Mouse (Mus musculus) spleen, adult 2 months (tissue): ENCODE data around the gene Art4. TPM values are rescaled to one million over a fixed set of nuclear protein-coding genes. Genes with fewer than 3 reads are reported as not detected.

ENCODE experiments used
- DNase-seq, 2 experiments: peaks; one replicate each; pipeline versions ENCODE4 v3.0.0 to v3.0.0-alpha.2; 2012 to 2021; ENCODE audit warnings: low spot score in 2 of 2, low read depth in 1 of 2
- H3K27ac ChIP-seq: fragments of 200-500 bp; 2 replicates; pipeline ENCODE4 v1.5.1; 2012; ENCODE audit warnings: low read length, inconsistent platforms; ENCODE audit not compliant: insufficient read depth
- H3K27me3 ChIP-seq: fragments of 200-500 bp; 2 replicates; pipeline ENCODE4 v1.6.1; 2012; ENCODE audit warnings: mild to moderate bottlenecking, moderate library complexity, low read length, inconsistent platforms; ENCODE audit not compliant: control insufficient read depth, insufficient read depth
- H3K36me3 ChIP-seq: fragments of 200-500 bp; 2 replicates; pipeline ENCODE4 v1.6.1; 2012; ENCODE audit warnings: mild to moderate bottlenecking, low read length, inconsistent platforms; ENCODE audit not compliant: control insufficient read depth, insufficient read depth
- H3K4me1 ChIP-seq: fragments of 200-500 bp; 2 replicates; pipeline ENCODE4 v1.6.1; 2011; ENCODE audit warnings: inconsistent platforms; ENCODE audit not compliant: control insufficient read depth, insufficient read depth, insufficient read length
- H3K4me3 ChIP-seq: fragments of 200-500 bp; 2 replicates; pipeline ENCODE4 v1.5.1; 2011; ENCODE audit warnings: mild to moderate bottlenecking, inconsistent platforms; ENCODE audit not compliant: insufficient read depth, insufficient read length; ENCODE audit errors: extremely low read depth
- CTCF ChIP-seq: fragments of 200-500 bp; IDR thresholded peaks from 2 replicates; pipeline ENCODE4 v1.5.1; 2011; ENCODE audit warnings: mild to moderate bottlenecking, inconsistent platforms; ENCODE audit not compliant: insufficient read depth, insufficient read length, insufficient replicate concordance; ENCODE audit errors: extremely low read depth
- POLR2A ChIP-seq: fragments of 200-500 bp; IDR thresholded peaks from 2 replicates; pipeline ENCODE4 v1.6.1; 2011; ENCODE audit warnings: low read depth, low read length, inconsistent platforms
- WGBS: fragments of 180-500 bp; shearing (Covaris S2); methylation state at CpG from one replicate; pipeline ENCODE4 v1.1.7; 2018; 5-methylcytosine and 5-hydroxymethylcytosine counted together
- polyA plus RNA-seq: library from polyadenylated mRNA; depleted of rRNA; stranded (reverse); fragments of >200 nt; gene quantifications from 2 replicates; pipeline ENCODE4 v1.2.3, GENCODE M21; 2012

Gene Art4
- polyA plus RNA-seq, 1 experiment: 4.8 TPM

DNA sequence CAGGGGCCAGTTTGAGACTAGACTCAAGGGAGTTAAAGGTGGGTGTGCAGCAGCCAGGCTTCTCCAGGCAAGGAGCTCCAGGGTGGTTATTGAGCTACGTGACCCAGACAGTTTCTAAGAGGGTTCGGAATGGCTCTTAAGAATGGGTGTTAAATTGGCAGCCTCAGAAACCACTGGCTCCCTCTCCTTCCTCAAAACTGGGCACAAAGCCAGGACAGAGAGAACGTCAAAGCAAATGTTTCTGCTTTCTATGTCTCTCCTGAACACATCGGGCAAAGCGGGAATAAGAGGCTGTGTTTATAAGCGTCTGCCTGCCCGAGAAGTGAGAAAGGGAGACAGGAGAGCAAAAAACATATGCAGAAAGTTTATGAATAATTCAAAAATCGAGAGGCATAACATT is 17.1 kb upstream of the Art4 start:
- Histone ChIP-seq H3K27ac (no peak overlapping the region), H3K36me3 (no peaks in the 10 kb centered on the region), H3K27me3 (no peaks in the 10 kb centered on the region), H3K4me3 (no peak overlapping the region), H3K4me1 (no peaks in the 10 kb centered on the region)
- TF ChIP-seq POLR2A (no peak), CTCF (no peak)
- no peak for DNase-seq
- WGBS: 36% methylated on average over 8 of the region's 8 CpGs

DNA sequence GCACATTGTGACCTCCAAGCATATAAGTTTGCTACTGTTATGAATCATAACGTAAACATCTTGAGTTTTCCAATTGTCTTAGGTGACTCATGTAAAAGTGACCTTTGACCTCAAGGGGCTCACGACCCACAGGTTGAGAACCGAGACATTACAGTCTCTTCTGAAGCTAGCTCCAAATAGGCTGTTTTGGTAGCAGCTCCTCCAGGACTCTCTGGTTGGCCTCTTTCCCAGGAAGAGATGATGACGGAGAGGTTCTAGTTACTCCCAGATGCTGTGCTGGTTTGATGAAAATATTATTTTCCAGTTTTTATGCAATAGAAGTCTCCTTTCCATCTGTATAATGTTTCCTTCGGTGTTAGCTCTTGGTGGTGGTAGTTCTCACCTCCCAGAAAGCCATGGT is 11.4 kb upstream of the Art4 start:
- no peaks in the 10 kb centered on the region for H3K36me3 ChIP-seq
- no peaks in the 10 kb centered on the region for H3K4me1 ChIP-seq
- no peaks in the 10 kb centered on the region for H3K27me3 ChIP-seq
- WGBS: 82% methylated on average over 5 of the region's 5 CpGs
- no peak overlapping the region for H3K27ac ChIP-seq
- TF ChIP-seq POLR2A: no peak
- TF ChIP-seq CTCF: no peak
- no peak overlapping the region for H3K4me3 ChIP-seq
- no peak for DNase-seq

DNA sequence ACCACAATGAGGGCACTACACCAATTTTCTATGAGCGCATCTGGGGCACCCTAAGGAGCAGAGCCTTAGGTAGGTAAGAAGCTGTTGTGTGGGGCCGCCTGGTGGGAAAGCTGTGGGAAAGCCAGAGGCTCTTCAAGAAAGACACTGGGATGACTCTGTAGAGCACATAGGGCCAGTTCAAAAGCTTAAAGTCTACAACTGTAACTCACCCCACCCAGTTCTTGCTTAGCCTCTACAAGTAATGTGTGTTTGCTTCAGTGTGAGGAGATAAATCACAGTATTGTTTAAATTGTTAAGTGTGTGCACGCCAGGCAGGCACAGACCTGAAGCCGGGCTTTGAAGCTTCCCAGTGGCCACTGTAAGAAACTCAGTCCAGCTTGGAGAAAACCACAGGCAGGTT is 8.6 kb upstream of the Art4 start:
- H3K27me3 ChIP-seq: no peaks in the 10 kb centered on the region
- TF ChIP-seq POLR2A: no peak
- no peak for TF ChIP-seq CTCF
- H3K27ac ChIP-seq: no peak overlapping the region
- DNase-seq: no peak
- H3K4me3 ChIP-seq: no peak overlapping the region
- no peaks in the 10 kb centered on the region for H3K36me3 ChIP-seq
- H3K4me1 ChIP-seq: no peaks in the 10 kb centered on the region
- 92% methylated on average over 4 of the region's 4 CpGs for WGBS

DNA sequence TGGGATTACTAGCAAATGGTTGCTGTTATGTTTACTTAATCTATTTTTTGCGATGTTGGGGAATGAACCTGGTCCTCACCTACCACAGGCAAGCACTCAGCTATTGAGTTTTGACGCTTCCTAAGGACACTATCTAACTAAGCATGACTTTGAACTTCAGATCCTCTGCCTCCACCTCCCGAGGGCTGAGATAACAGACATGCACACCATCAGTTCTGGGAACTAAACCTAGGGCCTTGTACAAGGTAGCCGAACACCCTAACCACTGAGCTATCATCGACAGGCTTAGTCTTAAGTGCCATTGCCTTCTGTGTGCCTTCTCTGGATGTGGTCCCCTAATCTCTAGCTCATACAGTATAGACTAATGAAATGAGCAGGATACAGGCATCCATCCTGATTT is 7.8 kb upstream of the Art4 start:
- no peak for DNase-seq
- TF ChIP-seq CTCF: no peak
- TF ChIP-seq POLR2A: no peak
- H3K27ac ChIP-seq: no peak overlapping the region
- 85% methylated on average over 5 of the region's 5 CpGs for WGBS
- H3K36me3 ChIP-seq: no peaks in the 10 kb centered on the region
- no peaks in the 10 kb centered on the region for H3K4me1 ChIP-seq
- H3K27me3 ChIP-seq: no peaks in the 10 kb centered on the region
- H3K4me3 ChIP-seq: no peak overlapping the region

DNA sequence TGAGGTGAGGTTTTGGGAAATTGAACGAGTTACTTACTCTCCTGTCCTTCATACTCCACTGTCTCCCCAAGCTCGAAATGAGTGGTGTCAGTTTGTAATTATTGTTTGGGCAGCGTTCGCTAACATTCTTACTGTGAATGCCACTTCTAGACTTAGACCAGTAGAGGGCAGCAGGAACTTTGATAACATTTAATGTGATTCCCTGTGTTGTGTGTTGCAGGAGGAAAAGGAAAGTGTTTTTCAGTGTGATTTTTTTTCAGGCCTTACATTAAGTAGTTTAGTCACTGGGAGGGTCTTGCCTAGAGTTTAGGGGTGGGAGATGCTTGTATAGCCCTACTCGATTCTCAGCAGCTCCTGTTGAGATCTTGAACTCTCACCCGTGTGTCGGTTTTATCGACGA is 3.5 kb upstream of the Art4 start:
- DNase-seq: no peak
- H3K27ac ChIP-seq: no peak overlapping the region
- no peaks in the 10 kb centered on the region for H3K36me3 ChIP-seq
- 51% methylated on average over 9 of the region's 9 CpGs for WGBS
- peaks cover 11% of the 10 kb centered on the region; the same call in 1 of the 2 replicates for H3K4me1 ChIP-seq
- no peak overlapping the region for H3K4me3 ChIP-seq
- no peak for TF ChIP-seq POLR2A
- no peak for TF ChIP-seq CTCF
- no peaks in the 10 kb centered on the region for H3K27me3 ChIP-seq

DNA sequence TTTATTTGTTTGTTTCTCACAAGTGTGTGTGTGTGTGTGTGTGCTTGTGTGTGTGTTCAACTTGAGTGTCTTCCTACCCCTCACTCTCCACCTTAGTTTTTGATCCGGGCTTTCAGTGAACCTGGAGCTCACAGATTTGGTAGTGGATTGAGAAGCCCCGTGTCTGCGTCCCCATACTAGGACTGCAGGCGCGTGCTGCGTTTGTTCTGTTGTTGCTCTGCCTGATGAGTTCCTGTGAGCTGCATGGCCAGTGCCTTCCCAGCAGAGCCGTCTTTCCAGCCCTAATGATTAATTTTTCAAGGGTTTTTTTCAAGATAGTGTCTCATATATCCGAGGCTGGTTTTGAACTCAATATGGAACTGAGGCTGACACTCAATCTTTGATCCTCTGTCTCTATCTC is 887 bp upstream of the Art4 start:
- Histone ChIP-seq H3K4me3 (no peak overlapping the region), H3K4me1 (peaks cover 28% of the 10 kb centered on the region), H3K27ac (no peak overlapping the region), H3K27me3 (no peaks in the 10 kb centered on the region), H3K36me3 (no peaks in the 10 kb centered on the region)
- 88% methylated on average over 8 of the region's 8 CpGs for WGBS
- TF ChIP-seq POLR2A: no peak
- TF ChIP-seq CTCF: no peak
- DNase-seq: no peak

DNA sequence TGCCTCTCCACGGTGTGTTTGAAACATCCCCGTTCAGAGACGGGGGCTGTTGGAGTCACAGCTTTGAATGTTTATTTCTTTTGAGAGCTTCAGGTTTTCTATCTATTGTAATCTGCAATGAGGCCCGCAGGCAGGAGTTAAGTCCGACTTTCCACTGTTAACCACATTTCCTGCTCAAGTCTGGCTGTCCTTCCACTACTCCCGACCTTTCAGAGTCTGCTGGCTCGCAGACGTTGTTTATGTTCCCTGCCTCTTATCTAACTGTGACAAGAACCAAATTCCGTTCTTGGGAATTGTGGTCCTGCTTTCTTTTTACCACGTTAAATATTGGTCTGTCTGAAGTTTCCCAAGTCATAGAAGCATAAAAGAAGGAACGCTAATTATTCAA is 334 bp upstream of the Art4 start:
- Histone ChIP-seq H3K36me3 (no peaks in the 10 kb centered on the region), H3K27ac (peak overlapping the region; percentile 46; the same call in 1 of the 2 replicates), H3K4me1 (peaks cover 28% of the 10 kb centered on the region), H3K27me3 (no peaks in the 10 kb centered on the region), H3K4me3 (no peak overlapping the region)
- WGBS: 24% methylated on average over 11 of the region's 11 CpGs
- no peak for DNase-seq
- no peak for TF ChIP-seq POLR2A
- no peak for TF ChIP-seq CTCF
